Mouse (Mus musculus) kidney, adult 8-10 months (tissue): ENCODE data around the gene Gm20605.
"Not testable (repeated sequence)": the region's sequence is repeated elsewhere in the genome, so short reads cannot be mapped to it uniquely, and the experiment has no call there.

Experiments used
- DNase-seq, 2 experiments: peaks; one replicate each; pipeline ENCODE4 v3.0.0; 2022

Gm20605 gene

GRCm38 (mm10) chr5:137613550-137613949, 15.4 kb upstream of the Gm20605 start, which contains the start of gene Pcolce:
Pcolce (minus strand) TSS chr5:137613784.
- no peak for DNase-seq

GRCm38 (mm10) chr5:137614921-137615320, 14.1 kb upstream of the Gm20605 start:
- DNase-seq = not testable (repeated sequence)

- DNase-seq = no peak
These were observed 13.6 kb upstream of the Gm20605 start for GRCm38 (mm10) chr5:137615347-137615746.

- no peak for DNase-seq
These were observed 4.9 kb upstream of the Gm20605 start for GRCm38 (mm10) chr5:137623937-137624530.

- DNase-seq = peak; percentile 32 to 36
These were observed 984 bp upstream of the Gm20605 start for GRCm38 (mm10) chr5:137627991-137628390.

- peak; percentile 81 to 83 for DNase-seq
These were observed 339 bp downstream of the Gm20605 start for GRCm38 (mm10) chr5:137629306-137629721.

GRCm38 (mm10) chr5:137629906-137630545, 1.1 kb downstream of the Gm20605 start:
- peak; percentile 68 to 83 for DNase-seq

- DNase-seq = peak; percentile 45 to 72
These were observed 1.6 kb downstream of the Gm20605 start for GRCm38 (mm10) chr5:137630602-137631001.

GRCm38 (mm10) chr5:137631171-137631570, 2.2 kb downstream of the Gm20605 start:
- peak in 1 of 2 experiments; percentile 32 for DNase-seq

GRCm38 (mm10) chr5:137631591-137631990, 2.6 kb downstream of the Gm20605 start:
- DNase-seq = no peak

- DNase-seq = no peak
These were observed 4.6 kb downstream of the Gm20605 start for GRCm38 (mm10) chr5:137633397-137634084.

- no peak for DNase-seq
These were observed 10.5 kb downstream of the Gm20605 start for GRCm38 (mm10) chr5:137639472-137639871.

- DNase-seq = peak in 1 of 2 experiments; percentile 39
These were observed 12.1 kb downstream of the Gm20605 start, which contains the start of gene Sap25 for GRCm38 (mm10) chr5:137641054-137641453. Sap25 (plus strand) TSS chr5:137641334.

- no peak for DNase-seq
These were observed 13.9 kb downstream of the Gm20605 start for GRCm38 (mm10) chr5:137642886-137643285.

GRCm38 (mm10) chr5:137644484-137644883, 15.5 kb downstream of the Gm20605 start:
- DNase-seq = no peak

GRCm38 (mm10) chr5:137645091-137645651, 16.2 kb downstream of the Gm20605 start:
- DNase-seq = no peak

- peak; percentile 27 to 55 for DNase-seq
These were observed 16.7 kb downstream of the Gm20605 start, which contains the start of gene Irs3 for GRCm38 (mm10) chr5:137645652-137646091. Irs3 (minus strand) TSS chr5:137645714.

- DNase-seq = no peak
These were observed 19.0 kb downstream of the Gm20605 start for GRCm38 (mm10) chr5:137647827-137648601.

GRCm38 (mm10) chr5:137649251-137649650, 20.3 kb downstream of the Gm20605 start:
- no peak for DNase-seq

GRCm38 (mm10) chr5:137649669-137650571, 20.9 kb downstream of the Gm20605 start:
- no peak for DNase-seq

GRCm38 (mm10) chr5:137652474-137652873, 23.5 kb downstream of the Gm20605 start:
- peak; percentile 57 to 73 for DNase-seq
